Mouse (Mus musculus) hindbrain, postnatal 0 days (tissue): Measurements from ENCODE around the gene Cryl1. TPM values are rescaled to one million over a fixed set of nuclear protein-coding genes. Genes with fewer than 3 reads are reported as not detected.

Experiments
- ATAC-seq: fragments of 200-750 bp; cut with Nextera tagmentation; 2 replicates; pipeline ENCODE4 v1.8.0; 2017; ENCODE audit warnings: mild to moderate bottlenecking, moderate TSS enrichment, moderate library complexity
- DNase-seq: peaks from one replicate; pipeline ENCODE4 v3.0.0-alpha.2; 2015; ENCODE audit warnings: low spot score
- H3K27ac ChIP-seq: fragments of 300-500 bp; sonication (generic); 2 replicates; pipeline ENCODE4 v1.5.1; 2014; ENCODE audit warnings: mild to moderate bottlenecking
- H3K27me3 ChIP-seq: fragments of 300-500 bp; sonication (generic); 2 replicates; pipeline ENCODE4 v1.6.1; 2014; ENCODE audit warnings: low read length, mixed read lengths; ENCODE audit not compliant: insufficient read depth
- H3K36me3 ChIP-seq: fragments of 300-500 bp; sonication (generic); 2 replicates; pipeline ENCODE4 v1.6.1; 2014; ENCODE audit warnings: low read length, mixed read lengths; ENCODE audit not compliant: insufficient read depth
- H3K4me1 ChIP-seq: fragments of 300-500 bp; sonication (generic); 2 replicates; pipeline ENCODE4 v1.6.1; 2014; ENCODE audit warnings: antibody characterized with exemption, low read length, mixed read lengths; ENCODE audit not compliant: insufficient read depth
- H3K4me2 ChIP-seq: fragments of 300-500 bp; sonication (generic); 2 replicates; pipeline ENCODE4 v1.6.1; 2014; ENCODE audit warnings: low read depth, mild to moderate bottlenecking, low read length, moderate library complexity, mixed read lengths
- H3K4me3 ChIP-seq: fragments of 300-500 bp; sonication (generic); 2 replicates; pipeline ENCODE4 v1.5.1; 2014; ENCODE audit warnings: low read length
- H3K9ac ChIP-seq: fragments of 300-500 bp; sonication (generic); replicated peaks from 2 replicates; pipeline ENCODE4 v1.6.1; 2014; ENCODE audit warnings: mild to moderate bottlenecking, low read length, moderate library complexity, mixed read lengths
- H3K9me3 ChIP-seq: fragments of 300-500 bp; sonication (generic); 2 replicates; pipeline ENCODE4 v1.6.1; 2016; ENCODE audit warnings: low read length, mixed read lengths
- CTCF ChIP-seq: IDR thresholded peaks from 2 replicates; pipeline ENCODE4 v1.5.1; 2016; ENCODE audit warnings: antibody characterized with exemption, control low read depth, low read depth
- WGBS: fragments of 180-500 bp; shearing (Covaris S2); extraction: QIAGEN DNeasy Blood & Tissue Kit; methylation state at CpG from one replicate; pipeline ENCODE4 v1.1.7; 2014; 5-methylcytosine and 5-hydroxymethylcytosine counted together
- polyA plus RNA-seq: library from polyadenylated mRNA; unstranded; fragments of >200 nt; fragmentation: Nextera tagmentation; extraction: Ambion mirVana; gene quantifications from 2 replicates; pipeline ENCODE4 v1.2.1, GENCODE M21; 2015
- total RNA-seq: library from RNA; depleted of rRNA; stranded (reverse); fragments of >200 nt; gene quantifications from 2 replicates; pipeline ENCODE4 v1.2.3, GENCODE M21; 2014; rRNA removed

The Cryl1 gene
- total RNA-seq (13.3 and 16.0 TPM in 2 replicates), polyA plus RNA-seq (19.2 and 19.3 TPM in 2 replicates)

DNA sequence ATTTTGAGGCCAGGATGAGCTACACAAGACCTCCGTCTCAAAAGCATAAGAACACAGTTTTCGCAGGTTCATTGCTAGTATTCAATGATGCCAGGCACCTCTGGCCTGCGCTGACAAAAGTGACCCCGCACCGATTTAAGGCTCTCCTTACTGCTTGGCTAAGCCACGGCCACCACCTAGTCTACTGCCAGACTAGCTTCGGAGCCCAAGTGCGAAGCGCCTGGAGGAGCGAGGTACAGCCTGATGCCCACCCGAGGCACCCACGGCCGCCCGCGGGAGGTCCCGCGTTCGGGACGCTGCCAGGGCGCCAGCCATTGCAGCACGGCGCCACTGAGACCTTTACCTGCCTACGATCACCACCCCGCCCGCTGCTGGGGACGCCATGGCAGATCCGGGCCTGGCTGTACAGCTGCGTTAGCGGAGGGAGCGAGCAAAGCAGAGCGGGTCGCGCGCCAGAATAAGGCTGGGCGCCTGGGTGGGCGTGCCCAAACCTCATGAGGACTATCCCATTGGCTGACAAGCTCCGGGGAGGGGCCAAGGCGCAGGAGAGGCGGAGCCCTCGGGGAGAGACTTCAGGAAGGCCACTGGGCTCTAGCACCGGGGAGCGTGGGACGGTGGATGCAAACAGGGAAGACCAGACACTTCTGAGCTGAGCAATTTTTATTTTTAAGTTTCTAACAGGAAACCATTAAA, at the start of gene Cryl1:
TSS of gene Cryl1 (minus strand) at position 465 of the 693 bp plus-strand sequence.
- Histone ChIP-seq H3K4me2 (peak within 1 kb of the TSS; percentile 85), H3K9me3 (no peaks in the 10 kb centered on the region), H3K27ac (no peak within 1 kb of the TSS), H3K9ac (peak within 1 kb of the TSS; percentile 58), H3K36me3 (no peaks in the 10 kb centered on the region), H3K4me1 (no peaks in the 10 kb centered on the region; the same call in 1 of the 2 replicates), H3K27me3 (no peaks in the 10 kb centered on the region), H3K4me3 (peak within 1 kb of the TSS; percentile 53)
- peak; percentile 99 for ATAC-seq
- TF ChIP-seq CTCF = no peak
- 2% methylated on average over 43 of the region's 43 CpGs for WGBS
- DNase-seq = peak; percentile 95

DNA sequence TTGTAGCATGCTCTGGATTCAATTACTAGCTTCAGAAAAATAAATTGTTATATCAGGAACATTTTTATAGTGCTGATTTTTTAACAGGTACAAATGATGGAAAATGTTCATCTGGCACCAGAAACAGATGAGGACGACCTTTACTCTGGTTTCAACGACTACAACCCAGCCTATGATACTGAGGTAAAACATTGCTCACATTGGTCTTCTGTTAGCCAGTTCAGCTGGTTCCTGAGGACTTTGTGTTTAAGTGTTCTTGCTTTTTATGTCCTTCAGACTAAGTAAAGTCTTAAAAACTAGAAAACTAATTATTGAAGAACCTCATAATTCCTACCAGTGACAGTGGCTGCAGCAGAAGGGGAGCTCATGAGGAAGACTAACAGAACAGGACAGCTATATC, 32.1 kb upstream of the Cryl1 start:
- no peak for TF ChIP-seq CTCF

GRCm38 (mm10) chr14:57424212-57424561, 25.9 kb upstream of the Cryl1 start:
- Histone ChIP-seq H3K4me2 (peak overlapping the region; percentile 68), H3K36me3 (no peaks in the 10 kb centered on the region), H3K4me3 (peak overlapping the region; percentile 94), H3K27ac (peak overlapping the region; percentile 79), H3K9ac (peak overlapping the region; percentile 78), H3K9me3 (no peaks in the 10 kb centered on the region), H3K4me1 (peaks cover 3% of the 10 kb centered on the region; the same call in 1 of the 2 replicates), H3K27me3 (no peaks in the 10 kb centered on the region)
- no peak for TF ChIP-seq CTCF
- WGBS = 0% methylated on average over 23 of the region's 24 CpGs
- DNase-seq (no peak), ATAC-seq (peak; percentile 91)

More for the DNA sequence above, 32.1 kb upstream of the Cryl1 start:
- Histone ChIP-seq H3K4me3 (no peak overlapping the region), H3K9me3 (no peaks in the 10 kb centered on the region), H3K27ac (no peak overlapping the region), H3K36me3 (no peaks in the 10 kb centered on the region; the same call in 1 of the 2 replicates), H3K4me1 (no peaks in the 10 kb centered on the region), H3K4me2 (no peak overlapping the region), H3K27me3 (no peaks in the 10 kb centered on the region), H3K9ac (no peak overlapping the region)
- ATAC-seq (no peak), DNase-seq (no peak)
- WGBS = 89% methylated on average over 2 of the region's 2 CpGs

DNA sequence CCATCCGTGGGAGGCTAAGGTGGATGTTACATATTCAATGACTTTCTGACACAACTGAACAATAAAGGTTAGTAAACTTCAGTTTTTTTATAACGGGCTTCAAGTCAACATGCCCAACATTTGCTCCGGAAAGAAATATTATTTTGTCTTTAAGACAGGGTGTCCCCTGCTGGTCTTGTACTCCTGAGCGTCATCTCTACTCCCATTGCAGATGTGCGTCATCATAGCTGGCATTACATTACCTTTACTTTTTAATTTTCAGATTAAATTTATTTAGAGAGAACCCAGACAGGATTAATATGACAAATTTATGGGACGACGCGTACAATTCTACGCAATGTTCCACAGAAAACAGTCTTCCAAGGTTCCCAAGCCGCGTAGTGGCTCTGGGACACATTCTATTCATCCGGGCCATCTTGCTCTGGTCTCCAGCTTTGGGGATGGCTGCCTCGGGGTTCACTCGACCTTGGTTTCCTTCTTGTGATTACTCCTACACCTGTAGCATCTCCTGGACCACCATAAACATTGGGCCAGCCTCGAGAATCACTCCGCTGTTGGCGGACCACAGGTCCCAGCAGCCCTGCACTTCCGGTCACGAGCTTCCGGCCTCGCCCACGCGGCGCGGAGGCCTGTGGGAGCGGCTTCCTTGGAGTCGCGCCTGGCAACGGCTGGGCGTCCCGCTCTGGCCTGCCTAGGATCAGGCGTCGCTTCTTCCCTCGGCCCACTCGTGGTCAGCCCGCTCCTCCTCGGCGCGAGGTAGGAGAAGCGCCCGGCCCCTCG, 25.3 kb upstream of the Cryl1 start, which contains the start of gene Ift88:
TSS of gene Ift88 (plus strand) at position 631 of the 780 bp plus-strand sequence.
- peak within 1 kb of the TSS; percentile 79 for H3K27ac ChIP-seq
- H3K27me3 ChIP-seq = no peaks in the 10 kb centered on the region
- 5% methylated on average over 41 of the region's 42 CpGs for WGBS

DNA sequence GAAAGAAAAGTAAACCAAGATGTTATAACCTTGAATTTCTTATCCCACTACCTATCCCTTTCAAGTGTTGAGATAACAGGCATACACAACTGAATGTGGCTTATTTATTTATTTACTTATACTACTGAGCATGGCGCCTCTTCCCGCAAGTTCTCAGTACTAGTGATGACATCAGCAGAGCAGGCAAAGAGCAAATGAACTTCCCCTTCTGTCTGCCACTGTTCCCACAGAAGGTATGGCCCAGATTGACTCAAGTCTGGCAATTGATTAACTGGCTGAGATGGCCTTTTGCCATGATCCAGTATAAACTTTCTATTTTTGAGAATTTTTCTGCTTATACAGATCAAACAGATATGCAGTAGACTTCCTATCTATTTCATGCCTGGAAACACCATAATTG, 18.9 kb upstream of the Cryl1 start:
- ATAC-seq = no peak
- H3K36me3 ChIP-seq = no peaks in the 10 kb centered on the region
- H3K4me2 ChIP-seq = no peak overlapping the region
- no peaks in the 10 kb centered on the region for H3K9me3 ChIP-seq
- no peak for DNase-seq
- no peak overlapping the region for H3K4me3 ChIP-seq
- H3K27ac ChIP-seq = no peak overlapping the region
- H3K9ac ChIP-seq = no peak overlapping the region
- TF ChIP-seq CTCF = no peak
- no peaks in the 10 kb centered on the region for H3K4me1 ChIP-seq
- H3K27me3 ChIP-seq = no peaks in the 10 kb centered on the region
- 97% methylated on average over 2 of the region's 2 CpGs for WGBS

More for the DNA sequence above, 25.3 kb upstream of the Cryl1 start, which contains the start of gene Ift88:
- Histone ChIP-seq H3K9ac (peak within 1 kb of the TSS; percentile 78), H3K36me3 (no peaks in the 10 kb centered on the region), H3K4me1 (peaks cover 3% of the 10 kb centered on the region; the same call in 1 of the 2 replicates), H3K9me3 (no peaks in the 10 kb centered on the region), H3K4me3 (peak within 1 kb of the TSS; percentile 94), H3K4me2 (peak within 1 kb of the TSS; percentile 68)
- TF ChIP-seq CTCF = peak; percentile 31; the same call in 1 of the 2 replicates
- ATAC-seq (peak; percentile 100), DNase-seq (peak; percentile 96)

DNA sequence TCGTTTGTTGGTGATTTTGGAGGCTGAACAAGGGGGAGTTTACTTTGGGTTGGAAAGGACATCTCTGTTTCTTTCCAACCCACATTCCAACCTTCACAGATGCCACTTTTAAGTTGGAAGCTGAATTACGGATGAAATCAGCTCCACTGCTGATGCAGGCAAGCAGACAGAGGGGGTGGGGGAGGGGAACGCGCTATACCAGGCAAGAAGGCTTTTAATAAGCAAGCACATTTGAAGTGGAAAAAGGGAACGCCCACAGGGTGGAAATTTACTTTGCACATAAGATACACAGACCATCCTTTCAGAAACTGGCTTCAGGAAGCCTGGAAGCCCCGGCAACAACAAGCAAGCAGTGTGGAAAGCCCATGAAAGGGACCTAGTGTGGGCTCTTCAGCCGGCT, 13.8 kb upstream of the Cryl1 start:
- Histone ChIP-seq H3K9ac (no peak overlapping the region), H3K4me3 (no peak overlapping the region), H3K27ac (no peak overlapping the region), H3K4me1 (no peaks in the 10 kb centered on the region), H3K36me3 (no peaks in the 10 kb centered on the region), H3K9me3 (no peaks in the 10 kb centered on the region), H3K27me3 (no peaks in the 10 kb centered on the region), H3K4me2 (no peak overlapping the region)
- no peak for TF ChIP-seq CTCF
- ATAC-seq (0 out of 2 replicates have a peak, but pooled peaks have one; percentile 36), DNase-seq (peak; percentile 41)
- WGBS = 43% methylated on average over 7 of the region's 7 CpGs
